Mouse (Mus musculus) layer of hippocampus, adult 18-20 months (tissue): ENCODE results near the gene Baz1b. TPM values are rescaled to one million over a fixed set of nuclear protein-coding genes. Genes with fewer than 3 reads are reported as not detected.
A peak's percentile ranks its signal among the peaks of the same experiment; 100 is the strongest.

Experiments
- DNase-seq, 2 experiments: peaks; one replicate each; pipeline ENCODE4 v3.0.0; 2022; ENCODE audit warnings: low spot score in 2 of 2
- total RNA-seq, 2 experiments: library from RNA; stranded (reverse); gene quantifications; 2 replicates each; pipeline ENCODE4 v1.2.3; 2021

Gene Baz1b
- total RNA-seq, 2 experiments from 2014 or later: 81.1 to 81.3 TPM

- no peak for DNase-seq
These were observed 46.3 kb downstream of the Baz1b start for GRCm38 (mm10) chr5:135233166-135233920.

- DNase-seq: peak; percentile 33 to 76
These were observed 49.5 kb downstream of the Baz1b start for GRCm38 (mm10) chr5:135236571-135236970.

GRCm38 (mm10) chr5:135238832-135239231 lies 51.8 kb downstream of the Baz1b start:
- DNase-seq: no peak

GRCm38 (mm10) chr5:135241474-135241873 lies 54.4 kb downstream of the Baz1b start:
- DNase-seq: no peak

GRCm38 (mm10) chr5:135242136-135242535 lies 55.1 kb downstream of the Baz1b start:
- no peak for DNase-seq

- DNase-seq: no peak
These were observed 55.5 kb downstream of the Baz1b start for GRCm38 (mm10) chr5:135242608-135243007.

- DNase-seq: no peak
These were observed 56.1 kb downstream of the Baz1b start for GRCm38 (mm10) chr5:135243166-135243565.

- no peak for DNase-seq
These were observed 59.5 kb downstream of the Baz1b start for GRCm38 (mm10) chr5:135246531-135246930.

- no peak for DNase-seq
These were observed 60.3 kb downstream of the Baz1b start for GRCm38 (mm10) chr5:135247337-135247736.

- no peak for DNase-seq
These were observed 62.1 kb downstream of the Baz1b start for GRCm38 (mm10) chr5:135248956-135249676.

GRCm38 (mm10) chr5:135250186-135251078 lies 63.4 kb downstream of the Baz1b start:
- no peak for DNase-seq

GRCm38 (mm10) chr5:135251079-135251454 lies 64.0 kb downstream of the Baz1b start, which contains the start of gene Fzd9:
Gene Fzd9, minus strand, starts transcription at chr5:135251230.
- peak; percentile 67 to 85 for DNase-seq

- no peak for DNase-seq
These were observed 66.8 kb downstream of the Baz1b start for GRCm38 (mm10) chr5:135253741-135254401.

GRCm38 (mm10) chr5:135256166-135256565 lies 69.1 kb downstream of the Baz1b start:
- no peak for DNase-seq

GRCm38 (mm10) chr5:135257559-135257958 lies 70.5 kb downstream of the Baz1b start:
- no peak for DNase-seq

GRCm38 (mm10) chr5:135258280-135259150 lies 71.5 kb downstream of the Baz1b start:
- peak in 1 of 2 experiments; percentile 42 for DNase-seq

- peak in 1 of 2 experiments; percentile 55 for DNase-seq
These were observed 76.9 kb downstream of the Baz1b start for GRCm38 (mm10) chr5:135263866-135264503.

- DNase-seq: no peak
These were observed 77.5 kb downstream of the Baz1b start for GRCm38 (mm10) chr5:135264548-135264947.

GRCm38 (mm10) chr5:135269451-135269850 lies 82.4 kb downstream of the Baz1b start:
- DNase-seq: no peak
